Mouse (Mus musculus): ENCODE results near the gene Add3. TPM values are rescaled to one million over a fixed set of nuclear protein-coding genes. Genes with fewer than 3 reads are reported as not detected.

Add3 gene
- polyA plus RNA-seq, 2 experiments from 2014 or later = 128 to 172 TPM

DNA sequence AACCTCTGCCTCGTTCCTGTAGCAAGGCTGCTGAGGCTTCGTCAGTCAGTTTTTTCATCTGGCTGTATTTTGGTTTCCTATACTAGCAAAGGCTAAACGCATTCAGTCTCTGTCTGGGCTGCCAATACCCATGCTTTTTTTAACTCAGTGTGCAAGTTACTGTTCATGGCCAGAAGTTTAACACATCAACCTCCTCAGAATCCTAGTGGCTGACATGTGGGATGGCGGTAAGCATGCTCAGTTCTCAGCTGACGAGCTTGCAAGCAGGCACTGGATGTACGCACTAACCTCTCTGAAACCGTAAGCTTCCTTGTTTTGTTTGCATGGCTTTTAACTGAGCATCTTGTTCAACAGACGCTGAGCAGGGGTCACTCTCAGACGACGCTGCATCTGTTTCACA is 103.7 kb downstream of the Add3 start:
- no peak for ATAC-seq

- ATAC-seq = no peak
These were observed 107.3 kb downstream of the Add3 start for GRCm38 (mm10) chr19:53247558-53247957.

GRCm38 (mm10) chr19:53248023-53248494 is 107.8 kb downstream of the Add3 start:
- ATAC-seq = peak; percentile 75

DNA sequence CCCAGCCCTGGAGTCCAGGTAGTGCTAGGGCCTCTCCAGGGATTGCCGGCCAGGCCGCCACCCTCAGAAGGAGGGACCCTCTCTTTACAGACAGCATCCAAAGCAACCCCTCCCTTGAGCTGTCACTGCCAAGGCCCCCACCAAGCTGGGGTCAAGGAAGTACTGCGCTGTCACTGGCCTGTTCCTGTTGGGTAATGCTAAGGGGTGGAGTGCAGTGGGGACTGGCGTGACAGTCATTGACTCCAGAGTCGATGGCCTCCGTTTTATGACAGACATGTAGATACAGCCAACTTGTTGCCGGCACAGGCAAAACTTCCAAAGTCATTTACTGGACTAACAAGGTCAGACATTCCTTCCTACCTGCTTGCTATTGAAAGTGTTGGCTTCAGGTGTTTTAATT is 110.8 kb downstream of the Add3 start:
- no peak for ATAC-seq

DNA sequence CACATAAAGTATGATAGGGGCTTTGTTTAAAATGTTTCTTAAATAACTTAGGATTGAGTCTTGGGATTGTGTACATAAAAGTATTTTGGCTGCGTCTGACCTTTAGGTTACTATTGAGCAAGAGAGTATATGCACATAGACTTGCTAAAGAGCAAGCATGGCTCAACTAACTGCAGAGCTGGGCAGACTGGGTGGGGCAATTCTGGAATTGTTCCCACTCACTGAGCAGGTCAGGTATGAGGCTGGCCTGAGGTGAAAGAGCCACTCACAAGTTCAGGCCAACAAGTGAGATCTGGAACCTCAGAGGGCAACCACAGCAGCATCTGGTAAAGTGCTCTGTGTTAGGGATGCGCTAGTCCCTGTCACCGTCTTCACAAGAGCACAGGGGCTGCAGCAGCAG is 111.4 kb downstream of the Add3 start:
- ATAC-seq = no peak

GRCm38 (mm10) chr19:53252111-53253028 is 112.1 kb downstream of the Add3 start:
- no peak for ATAC-seq

DNA sequence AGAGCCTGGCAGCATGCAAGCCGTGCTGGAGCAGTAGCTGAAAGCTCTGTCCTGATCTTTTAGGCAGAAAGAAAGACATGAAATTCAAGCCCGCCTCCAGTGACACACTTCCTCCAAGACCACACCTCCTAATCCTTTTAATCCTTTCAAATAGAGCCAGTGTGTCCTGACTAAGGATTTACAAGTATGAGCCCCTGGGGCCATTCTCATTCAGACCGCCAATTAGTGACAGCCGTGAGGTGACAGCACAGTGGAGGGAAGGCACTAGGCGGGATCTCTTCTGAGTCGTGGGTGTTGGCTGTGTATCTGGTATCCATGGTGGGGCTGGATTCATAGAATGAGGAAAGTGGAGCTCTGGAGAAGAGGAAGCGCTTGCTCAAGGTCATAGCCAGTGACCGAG is 116.1 kb downstream of the Add3 start:
- ATAC-seq = no peak

DNA sequence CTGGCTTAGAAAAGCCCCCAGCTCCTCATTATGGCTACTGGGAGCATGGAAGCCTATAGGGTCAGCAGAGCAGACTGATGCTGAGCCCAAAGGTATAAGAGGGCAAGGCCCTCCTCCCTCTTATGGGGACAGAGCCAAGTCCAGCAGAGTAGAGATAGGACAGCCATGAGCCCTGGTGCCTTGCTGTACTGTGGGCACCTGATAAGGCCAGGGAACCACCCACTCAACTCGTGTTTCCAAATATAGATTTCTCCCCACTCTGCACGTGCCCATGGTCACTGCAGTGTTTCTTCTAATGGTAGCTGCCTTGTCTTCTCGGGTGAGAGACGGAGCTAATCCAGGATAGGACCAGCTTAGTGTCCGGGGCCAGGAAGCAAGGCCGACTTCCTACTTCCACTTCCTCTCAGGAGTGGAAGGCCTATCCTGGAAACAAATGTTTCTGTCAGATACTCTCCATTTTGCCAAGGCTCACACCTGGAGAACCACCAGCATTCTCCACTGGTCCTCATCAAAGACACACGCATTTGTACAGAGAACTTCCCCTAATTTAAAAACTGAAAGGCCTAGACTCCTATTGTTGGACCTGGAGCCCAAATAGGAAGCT is 116.8 kb downstream of the Add3 start:
- no peak for ATAC-seq

DNA sequence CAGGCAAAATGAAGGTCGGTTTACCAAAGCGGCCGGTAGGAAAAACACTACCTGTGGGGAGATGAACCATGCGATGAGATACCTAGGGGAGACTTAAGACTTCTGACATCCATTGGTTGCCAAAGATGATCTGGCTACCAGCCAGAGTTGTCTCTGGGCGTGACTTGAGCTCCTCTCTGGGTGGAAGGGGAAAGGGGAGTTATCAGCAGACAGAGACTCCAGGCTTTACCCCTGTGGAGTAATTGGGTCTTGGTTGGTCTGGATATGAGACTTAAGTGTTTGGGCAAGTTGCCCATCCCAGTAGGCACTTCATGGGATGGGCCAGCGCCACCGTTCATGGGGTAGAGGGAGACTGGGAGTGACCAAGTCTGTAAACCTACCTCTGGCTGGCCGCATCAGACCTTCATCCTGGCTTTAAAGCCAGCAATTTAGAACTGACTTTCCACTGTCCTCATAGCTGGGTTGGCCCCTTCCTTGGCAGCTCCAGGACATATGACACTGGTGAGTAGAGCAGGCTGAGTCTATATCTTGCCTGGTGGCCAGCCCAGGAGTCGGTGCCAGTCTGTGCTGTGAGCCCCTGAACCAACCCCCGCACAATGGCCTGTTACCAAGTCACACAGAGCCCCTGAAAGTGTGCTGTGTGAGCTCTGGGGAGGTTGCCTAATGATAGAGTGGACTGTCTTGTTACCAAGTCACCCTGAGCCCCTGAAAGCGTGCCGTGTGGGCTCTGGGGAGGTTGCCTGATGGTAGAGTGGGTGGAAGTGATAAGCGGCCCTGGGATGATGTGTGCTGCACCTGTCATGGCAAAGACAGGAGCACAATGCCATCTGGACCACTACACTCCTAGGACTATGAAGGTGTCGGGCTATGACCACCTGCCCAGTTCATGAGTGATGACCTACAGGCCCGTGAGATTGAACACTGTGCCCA is 117.7 kb downstream of the Add3 start:
- ATAC-seq = no peak

DNA sequence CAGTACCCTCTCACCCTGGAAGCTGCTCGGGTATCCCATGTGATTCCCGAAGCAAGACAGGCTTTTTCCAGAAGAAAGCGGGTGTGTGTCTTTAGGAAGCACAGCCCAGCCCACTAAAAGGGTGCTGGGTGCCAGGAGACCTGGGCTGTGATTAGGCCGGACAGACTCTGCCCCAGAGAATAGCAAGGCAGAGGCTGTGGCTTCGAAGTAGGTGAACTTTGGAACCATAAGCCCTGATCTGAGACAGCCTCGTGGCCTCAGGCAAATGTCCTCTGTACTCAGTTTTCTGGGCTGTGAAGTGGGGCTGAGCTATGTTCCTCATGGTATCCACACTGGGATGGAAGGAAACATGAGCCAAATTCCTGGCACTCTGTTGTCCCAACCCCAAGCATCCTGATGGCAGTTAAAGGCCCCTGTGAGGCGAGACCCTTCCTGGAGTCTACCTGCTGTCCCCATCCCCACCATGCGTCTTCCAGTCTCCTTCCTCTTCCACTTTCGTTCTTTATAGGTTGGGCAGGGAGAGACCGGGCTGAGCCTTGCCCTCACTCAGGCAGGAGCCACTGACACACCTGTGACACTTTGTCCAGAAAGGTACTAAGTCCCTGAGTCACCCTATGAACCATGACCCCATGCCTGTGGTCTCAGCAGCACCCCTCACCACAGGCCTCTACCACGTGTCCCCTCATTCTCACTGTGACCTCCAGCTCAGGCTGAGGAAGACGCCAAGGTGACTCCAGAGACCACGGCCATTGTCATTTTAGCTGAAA is 118.7 kb downstream of the Add3 start:
- no peak for ATAC-seq

DNA sequence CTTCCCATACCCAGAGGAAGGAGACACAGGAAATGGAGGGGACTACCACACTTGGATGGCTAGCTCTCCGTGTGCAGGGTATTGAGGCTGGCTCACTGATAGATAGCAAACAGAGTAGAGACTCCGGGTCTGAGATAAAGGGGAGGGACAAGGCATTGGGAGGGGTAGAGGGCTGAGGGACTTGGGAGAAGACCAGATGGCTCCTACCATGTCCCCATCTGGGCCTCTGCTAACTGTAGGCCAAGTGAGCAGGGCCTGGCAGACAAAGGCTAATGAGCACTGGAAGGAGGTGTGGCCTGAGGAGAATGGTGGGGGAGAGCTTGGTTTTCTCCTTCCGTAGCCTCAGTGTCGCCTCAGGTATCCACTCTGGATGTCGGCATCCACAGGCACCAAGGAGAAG is 119.3 kb downstream of the Add3 start:
- no peak for ATAC-seq

DNA sequence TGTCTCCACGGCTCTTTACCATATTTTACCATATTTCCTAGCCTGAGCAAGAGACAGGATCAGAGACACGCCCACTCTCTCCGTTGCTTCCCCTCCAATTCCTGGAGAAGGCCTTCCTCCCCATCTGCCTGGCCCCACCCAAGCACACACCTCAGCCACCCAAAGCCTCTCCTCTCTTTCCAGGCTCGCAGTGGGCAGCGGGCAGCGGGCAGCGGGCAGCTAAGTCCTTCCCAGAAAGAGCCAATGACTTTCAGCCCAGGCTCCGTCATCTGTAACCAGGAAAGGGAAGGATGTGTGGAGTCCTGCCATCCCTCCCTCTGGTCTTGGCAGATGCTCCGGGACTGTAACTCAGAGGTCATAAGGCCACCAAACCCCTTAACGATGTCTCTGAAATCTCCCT is 120.0 kb downstream of the Add3 start:
- no peak for ATAC-seq

GRCm38 (mm10) chr19:53260828-53261227 is 120.6 kb downstream of the Add3 start:
- ATAC-seq = no peak

GRCm38 (mm10) chr19:53262061-53262460 is 121.8 kb downstream of the Add3 start:
- ATAC-seq = no peak

DNA sequence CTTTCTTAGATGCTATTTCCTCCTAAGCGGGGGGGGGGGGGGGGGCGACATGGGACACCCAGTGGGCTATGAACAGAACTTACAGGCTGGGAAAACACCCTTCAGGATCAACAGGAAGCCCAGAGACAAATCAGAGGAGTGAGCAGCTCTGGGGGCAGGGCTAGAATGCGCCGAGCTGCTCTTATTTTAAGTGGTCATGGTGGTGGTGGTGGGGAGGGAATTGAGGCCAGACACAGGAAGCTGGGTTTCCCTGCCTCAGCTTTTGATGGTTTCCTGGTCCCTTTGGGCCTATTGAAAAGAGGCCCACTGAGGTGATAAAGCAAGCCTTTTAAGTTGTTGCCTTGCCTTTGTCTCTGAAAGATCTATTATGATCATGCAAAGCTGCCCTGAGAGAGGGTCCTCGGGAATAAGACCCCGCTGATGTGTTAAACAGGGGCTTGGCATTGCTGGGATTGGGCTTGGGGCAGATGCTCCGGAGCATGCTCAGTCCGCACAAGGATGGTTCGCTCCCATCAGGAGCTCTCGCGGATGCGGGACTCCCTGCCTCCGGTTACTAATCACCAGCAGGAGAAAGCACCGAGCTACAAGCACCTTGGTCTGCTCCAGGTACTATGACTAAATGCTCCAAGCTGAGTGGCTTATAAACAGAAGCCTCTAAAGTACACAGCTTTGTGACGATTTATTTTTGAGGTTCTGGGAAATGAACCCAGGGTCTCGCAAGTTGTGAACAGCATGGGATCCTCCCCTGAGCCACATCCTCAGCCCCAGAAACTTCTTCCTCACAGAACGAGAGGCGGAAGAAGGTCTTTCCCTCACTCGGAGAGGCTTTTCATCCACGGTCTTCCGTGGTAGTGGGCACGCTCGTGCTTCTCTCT is 123.9 kb downstream of the Add3 start:
- ATAC-seq = peak; percentile 85

DNA sequence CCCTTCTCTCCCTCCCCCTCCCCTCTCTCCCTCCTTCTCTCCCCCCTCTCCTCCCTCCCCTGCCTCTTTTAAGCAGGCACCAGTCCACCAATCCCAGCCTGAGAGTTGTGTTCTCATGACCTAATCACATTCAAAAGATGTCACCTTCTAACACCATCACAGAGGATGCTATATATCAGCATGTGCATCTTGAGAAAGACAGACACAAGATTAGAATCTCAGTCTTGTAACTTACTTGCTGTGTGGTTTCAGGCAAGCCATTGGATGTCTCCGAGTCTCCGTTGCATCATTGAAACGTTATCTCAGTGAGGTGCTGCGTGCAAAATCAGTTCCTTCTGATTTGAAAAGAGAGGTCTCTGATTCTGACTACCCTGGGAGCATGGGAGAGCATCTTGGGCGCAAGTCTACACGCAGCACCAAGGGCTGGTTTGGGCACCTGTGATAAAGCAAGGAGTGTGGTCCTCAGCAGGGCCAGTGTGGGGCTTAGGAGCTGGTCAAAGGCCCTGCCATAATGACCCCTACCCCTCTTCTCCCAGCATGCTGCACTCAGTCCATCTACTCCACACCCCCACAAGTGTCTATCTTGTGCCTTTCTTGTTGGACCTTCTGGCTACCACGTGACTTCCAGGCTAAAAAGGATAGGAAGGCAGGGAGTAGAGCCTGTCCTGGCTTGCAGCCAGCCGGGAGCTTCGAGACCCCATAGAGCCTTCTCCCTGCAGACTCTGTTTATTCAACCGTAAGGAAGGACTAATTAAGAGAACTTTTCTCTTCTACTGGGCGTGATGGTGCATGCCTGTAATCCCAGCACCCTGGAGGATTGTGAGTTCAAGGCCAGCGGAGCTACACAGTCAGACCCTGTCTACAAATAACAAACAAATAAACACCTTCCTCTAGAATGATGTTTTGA is 124.8 kb downstream of the Add3 start:
- peak; percentile 53 for ATAC-seq

- no peak for ATAC-seq
These were observed 127.1 kb downstream of the Add3 start for GRCm38 (mm10) chr19:53267305-53267704.

GRCm38 (mm10) chr19:53273055-53273722 is 132.9 kb downstream of the Add3 start:
- peak; percentile 95 for ATAC-seq

DNA sequence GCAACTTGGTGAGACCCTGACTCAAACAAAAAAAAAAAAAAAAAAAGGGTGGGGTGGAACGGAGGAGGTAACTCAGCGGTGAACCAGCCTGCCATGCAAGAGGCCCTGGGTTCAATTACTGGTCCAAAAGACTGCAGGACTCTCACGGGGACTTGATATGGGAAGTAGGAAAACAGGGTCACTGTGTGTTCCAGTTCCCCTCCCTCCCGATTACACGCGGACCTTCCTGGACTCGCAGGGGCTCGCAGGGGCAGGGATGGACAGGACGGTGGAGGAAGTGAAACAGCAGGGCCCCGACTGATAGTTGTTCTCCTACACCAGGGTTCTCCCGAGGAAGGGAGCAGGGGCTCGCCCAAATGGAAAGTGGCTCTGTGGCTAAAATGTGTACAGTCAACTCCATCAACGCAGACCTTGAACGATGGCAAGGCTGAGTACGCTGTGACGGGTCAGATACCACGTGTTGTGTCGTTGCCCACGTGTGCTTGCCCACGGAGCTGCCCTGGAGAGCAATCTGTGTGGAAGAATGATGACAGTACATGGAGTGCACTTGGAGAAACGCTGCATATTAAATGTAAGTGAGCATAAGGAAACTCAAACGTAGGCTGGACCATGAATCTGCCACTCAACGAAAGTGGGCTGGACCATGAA is 133.7 kb downstream of the Add3 start:
- no peak for ATAC-seq

Data from CD4-positive, CD25-positive, alpha-beta regulatory T cell, adult 4 months (primary cell).